Mouse (Mus musculus): ENCODE data around the gene 1700113H08Rik. TPM values are rescaled to one million over a fixed set of nuclear protein-coding genes. Genes with fewer than 3 reads are reported as not detected.
A peak's percentile ranks its signal among the peaks of the same experiment; 100 is the strongest.

The 1700113H08Rik gene
- polyA plus RNA-seq, 1 experiment: 0.09 TPM

- Histone ChIP-seq H3K4me3 (ENCODE audit: extremely low read depth, insufficient read depth, insufficient read length) (no peak overlapping the region), H3K27ac (ENCODE audit: insufficient read depth, low read length) (no peak overlapping the region), H3K27me3 (ENCODE audit: control insufficient read depth, insufficient read depth, low read length) (no peaks in the 10 kb centered on the region), H3K4me1 (ENCODE audit: control insufficient read depth, insufficient read depth, insufficient read length) (no peaks in the 10 kb centered on the region), H3K36me3 (ENCODE audit: control insufficient read depth, insufficient read depth, low read length) (no peaks in the 10 kb centered on the region)
- DNase-seq (ENCODE audit: low read depth in 1 of 2, low spot score in 2 of 2): peak in 1 of 2 experiments; percentile 6
- 59% methylated on average over 16 of the region's 16 CpGs for WGBS
- no peak for TF ChIP-seq CTCF (IDR thresholded peaks at IDR 0.05; ENCODE audit: extremely low read depth, insufficient read depth, insufficient read length, insufficient replicate concordance)
- no peak for TF ChIP-seq POLR2A (IDR thresholded peaks at IDR 0.05; ENCODE audit: low read depth, low read length)
Measured at GRCm38 (mm10) chr10:87020711-87021110, 37.1 kb upstream of the 1700113H08Rik start.

- DNase-seq (ENCODE audit: low read depth in 1 of 2, low spot score in 2 of 2): peak; percentile 47 to 70
- WGBS: 2% methylated on average over 8 of the region's 10 CpGs
- Histone ChIP-seq H3K4me3 (ENCODE audit: extremely low read depth, insufficient read depth, insufficient read length) (no peak overlapping the region), H3K4me1 (ENCODE audit: control insufficient read depth, insufficient read depth, insufficient read length) (no peaks in the 10 kb centered on the region), H3K27me3 (ENCODE audit: control insufficient read depth, insufficient read depth, low read length) (no peaks in the 10 kb centered on the region), H3K27ac (ENCODE audit: insufficient read depth, low read length) (no peak overlapping the region), H3K36me3 (ENCODE audit: control insufficient read depth, insufficient read depth, low read length) (no peaks in the 10 kb centered on the region)
- no peak for TF ChIP-seq POLR2A (IDR thresholded peaks at IDR 0.05; ENCODE audit: low read depth, low read length)
- peak; percentile 99 for TF ChIP-seq CTCF (IDR thresholded peaks at IDR 0.05; ENCODE audit: extremely low read depth, insufficient read depth, insufficient read length, insufficient replicate concordance)
Measured at GRCm38 (mm10) chr10:87024884-87025283, 33.0 kb upstream of the 1700113H08Rik start.

- no peaks in the 10 kb centered on the region for H3K27me3 ChIP-seq (ENCODE audit: control insufficient read depth, insufficient read depth, low read length)
- DNase-seq (ENCODE audit: low read depth in 1 of 2, low spot score in 2 of 2): no peak
- H3K27ac ChIP-seq (ENCODE audit: insufficient read depth, low read length): no peak overlapping the region
- H3K4me3 ChIP-seq (ENCODE audit: extremely low read depth, insufficient read depth, insufficient read length): no peak overlapping the region
- WGBS: 84% methylated on average over 8 of the region's 8 CpGs
- no peak for TF ChIP-seq POLR2A (IDR thresholded peaks at IDR 0.05; ENCODE audit: low read depth, low read length)
- no peak for TF ChIP-seq CTCF (IDR thresholded peaks at IDR 0.05; ENCODE audit: extremely low read depth, insufficient read depth, insufficient read length, insufficient replicate concordance)
- H3K36me3 ChIP-seq (ENCODE audit: control insufficient read depth, insufficient read depth, low read length): no peaks in the 10 kb centered on the region
- H3K4me1 ChIP-seq (ENCODE audit: control insufficient read depth, insufficient read depth, insufficient read length): no peaks in the 10 kb centered on the region
Measured at GRCm38 (mm10) chr10:87032768-87033167, 25.1 kb upstream of the 1700113H08Rik start.

- TF ChIP-seq CTCF (IDR thresholded peaks at IDR 0.05; ENCODE audit: extremely low read depth, insufficient read depth, insufficient read length, insufficient replicate concordance) (no peak), POLR2A (IDR thresholded peaks at IDR 0.05; ENCODE audit: low read depth, low read length) (no peak)
- Histone ChIP-seq H3K4me3 (ENCODE audit: extremely low read depth, insufficient read depth, insufficient read length) (no peak overlapping the region), H3K4me1 (ENCODE audit: control insufficient read depth, insufficient read depth, insufficient read length) (no peaks in the 10 kb centered on the region), H3K36me3 (ENCODE audit: control insufficient read depth, insufficient read depth, low read length) (no peaks in the 10 kb centered on the region), H3K27me3 (ENCODE audit: control insufficient read depth, insufficient read depth, low read length) (no peaks in the 10 kb centered on the region), H3K27ac (ENCODE audit: insufficient read depth, low read length) (no peak overlapping the region)
- no peak for DNase-seq (ENCODE audit: low read depth in 1 of 2, low spot score in 2 of 2)
- WGBS: 94% methylated on average over 15 of the region's 15 CpGs
Measured at GRCm38 (mm10) chr10:87035866-87036265, 22.0 kb upstream of the 1700113H08Rik start.

- 87% methylated on average over 14 of the region's 14 CpGs for whole genome bisulfite sequencing
- Histone ChIP-seq H3K27me3 (ENCODE audit: control insufficient read depth, insufficient read depth, low read length) (no peaks in the 10 kb centered on the region), H3K27ac (ENCODE audit: insufficient read depth, low read length) (no peak overlapping the region), H3K36me3 (ENCODE audit: control insufficient read depth, insufficient read depth, low read length) (no peaks in the 10 kb centered on the region), H3K4me1 (ENCODE audit: control insufficient read depth, insufficient read depth, insufficient read length) (no peaks in the 10 kb centered on the region), H3K4me3 (ENCODE audit: extremely low read depth, insufficient read depth, insufficient read length) (no peak overlapping the region)
- no peak for DNase-seq (ENCODE audit: low read depth in 1 of 2, low spot score in 2 of 2)
- no peak for TF ChIP-seq CTCF (IDR thresholded peaks at IDR 0.05; ENCODE audit: extremely low read depth, insufficient read depth, insufficient read length, insufficient replicate concordance)
- TF ChIP-seq POLR2A (IDR thresholded peaks at IDR 0.05; ENCODE audit: low read depth, low read length): no peak
Measured at GRCm38 (mm10) chr10:87036271-87036703, 21.6 kb upstream of the 1700113H08Rik start.

- WGBS: 60% methylated on average over 5 of the region's 5 CpGs
- no peak for DNase-seq (ENCODE audit: low read depth in 1 of 2, low spot score in 2 of 2)
- TF ChIP-seq CTCF (IDR thresholded peaks at IDR 0.05; ENCODE audit: extremely low read depth, insufficient read depth, insufficient read length, insufficient replicate concordance) (no peak), POLR2A (IDR thresholded peaks at IDR 0.05; ENCODE audit: low read depth, low read length) (no peak)
- H3K4me3 ChIP-seq (ENCODE audit: extremely low read depth, insufficient read depth, insufficient read length): no peak overlapping the region
- H3K4me1 ChIP-seq (ENCODE audit: control insufficient read depth, insufficient read depth, insufficient read length): no peaks in the 10 kb centered on the region
- no peak overlapping the region for H3K27ac ChIP-seq (ENCODE audit: insufficient read depth, low read length)
- H3K27me3 ChIP-seq (ENCODE audit: control insufficient read depth, insufficient read depth, low read length): no peaks in the 10 kb centered on the region
- no peaks in the 10 kb centered on the region for H3K36me3 ChIP-seq (ENCODE audit: control insufficient read depth, insufficient read depth, low read length)
Measured at GRCm38 (mm10) chr10:87037062-87037461, 20.8 kb upstream of the 1700113H08Rik start.

- DNase-seq (ENCODE audit: low read depth in 1 of 2, low spot score in 2 of 2): no peak
- H3K4me1 ChIP-seq (ENCODE audit: control insufficient read depth, insufficient read depth, insufficient read length): no peaks in the 10 kb centered on the region
- no peak for TF ChIP-seq CTCF (IDR thresholded peaks at IDR 0.05; ENCODE audit: extremely low read depth, insufficient read depth, insufficient read length, insufficient replicate concordance)
- TF ChIP-seq POLR2A (IDR thresholded peaks at IDR 0.05; ENCODE audit: low read depth, low read length): no peak
- WGBS: 74% methylated on average over 6 of the region's 6 CpGs
- H3K27me3 ChIP-seq (ENCODE audit: control insufficient read depth, insufficient read depth, low read length): no peaks in the 10 kb centered on the region
- H3K36me3 ChIP-seq (ENCODE audit: control insufficient read depth, insufficient read depth, low read length): no peaks in the 10 kb centered on the region
- no peak overlapping the region for H3K27ac ChIP-seq (ENCODE audit: insufficient read depth, low read length)
- no peak overlapping the region for H3K4me3 ChIP-seq (ENCODE audit: extremely low read depth, insufficient read depth, insufficient read length)
Measured at GRCm38 (mm10) chr10:87039340-87039739, 18.5 kb upstream of the 1700113H08Rik start.

Measured in spleen, adult 2 months (tissue).